Mouse (Mus musculus): ENCODE data around the gene Ndufs7. TPM values are rescaled to one million over a fixed set of nuclear protein-coding genes. Genes with fewer than 3 reads are reported as not detected.

The Ndufs7 gene
- total RNA-seq, 1 experiment: 205 TPM

DNA sequence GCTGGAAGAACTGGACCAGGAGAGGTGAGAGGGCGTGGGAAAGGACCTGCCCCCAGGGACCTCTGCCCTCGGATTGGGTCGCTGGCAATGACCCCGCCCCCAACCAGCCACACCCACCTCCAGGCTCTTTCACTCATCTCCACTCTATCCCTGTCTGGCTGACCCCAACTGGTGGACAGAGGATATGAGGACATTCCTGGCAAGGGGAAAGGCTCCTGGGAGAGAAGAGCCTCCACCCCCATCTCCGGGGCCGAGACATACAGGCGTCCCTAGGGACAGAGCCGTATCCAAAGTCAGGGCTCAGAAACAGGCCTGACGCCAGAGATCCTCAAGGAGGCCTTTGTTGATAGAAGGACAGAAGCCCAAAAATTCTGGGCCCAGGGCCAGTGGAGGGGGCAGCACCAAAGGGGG lies 53.6 kb downstream of the Ndufs7 start:
- TF ChIP-seq MAFK (IDR thresholded peaks at IDR 0.05; ENCODE audit: insufficient read depth, low read depth, low read length): no peak
- TF ChIP-seq CHD2 (IDR thresholded peaks at IDR 0.05; ENCODE audit: low read depth, low read length): no peak
- TF ChIP-seq ZC3H11A (IDR thresholded peaks at IDR 0.05; ENCODE audit: borderline replicate concordance, low read depth, low read length): no peak
- no peak for TF ChIP-seq ZNF384 (IDR thresholded peaks at IDR 0.05; ENCODE audit: low read depth, low read length)
- no peak for TF ChIP-seq HCFC1 (IDR thresholded peaks at IDR 0.05; ENCODE audit: borderline replicate concordance, insufficient read depth, low read length)
- H3K4me3 ChIP-seq (ENCODE audit: insufficient read depth in 1 of 2, low read depth in 1 of 2, low read length in 2 of 2, poor library complexity in 1 of 2, severe bottlenecking in 1 of 2): no peak overlapping the region
- no peak overlapping the region for H3K9ac ChIP-seq (ENCODE audit: insufficient read depth, low read depth, low read length, poor library complexity, severe bottlenecking)
- H3K27ac ChIP-seq (ENCODE audit: insufficient read depth, low read depth, low read length, poor library complexity, severe bottlenecking): no peak overlapping the region
- in situ Hi-C loops (cut with MboI; ENCODE audit: low sequenced_read_pairs in 2 of 2, unreplicated experiment in 2 of 2): no loop called here
- no peaks in the 10 kb centered on the region for H3K9me3 ChIP-seq (ENCODE audit: control insufficient read depth, insufficient read depth, low read depth, low read length)
- no peak for DNase-seq (ENCODE audit: low read depth, low spot score)
- H3K36me3 ChIP-seq (ENCODE audit: control insufficient read depth, insufficient read depth, low read length, poor library complexity, severe bottlenecking): no peaks in the 10 kb centered on the region
- no peaks in the 10 kb centered on the region; a peak in 1 of 4 replicates for H3K4me1 ChIP-seq (ENCODE audit: control insufficient read depth in 2 of 2, insufficient read depth in 2 of 2, low read length in 2 of 2, poor library complexity in 1 of 2)

DNA sequence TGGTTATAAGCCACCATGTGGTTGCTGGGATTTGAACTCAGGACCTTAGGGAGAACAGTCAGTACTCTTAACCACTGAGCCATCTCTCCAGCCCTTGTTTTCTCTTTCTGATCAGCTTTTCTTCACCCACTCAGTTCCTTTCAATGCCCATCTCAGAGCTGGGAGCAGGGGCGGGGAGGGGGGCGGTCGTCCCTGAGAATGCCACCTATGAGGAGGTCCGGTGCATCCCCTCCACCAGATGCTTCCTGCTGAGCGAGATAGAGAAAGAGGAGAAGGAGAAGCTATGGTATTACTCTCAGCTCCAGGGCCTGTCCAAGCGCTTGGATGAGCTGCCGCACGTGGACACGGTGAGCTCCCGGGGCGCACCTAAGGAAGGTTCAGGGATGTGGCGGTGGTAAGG lies 55.5 kb downstream of the Ndufs7 start:
- TF ChIP-seq CHD2 (IDR thresholded peaks at IDR 0.05; ENCODE audit: low read depth, low read length): no peak
- no peak for TF ChIP-seq ZNF384 (IDR thresholded peaks at IDR 0.05; ENCODE audit: low read depth, low read length)
- no peak for TF ChIP-seq ZC3H11A (IDR thresholded peaks at IDR 0.05; ENCODE audit: borderline replicate concordance, low read depth, low read length)
- TF ChIP-seq MAFK (IDR thresholded peaks at IDR 0.05; ENCODE audit: insufficient read depth, low read depth, low read length): no peak
- TF ChIP-seq HCFC1 (IDR thresholded peaks at IDR 0.05; ENCODE audit: borderline replicate concordance, insufficient read depth, low read length): no peak
- no peak for DNase-seq (ENCODE audit: low read depth, low spot score)
- in situ Hi-C loops (cut with MboI; ENCODE audit: low sequenced_read_pairs in 2 of 2, unreplicated experiment in 2 of 2): no loop called here
- Histone ChIP-seq H3K9me3 (ENCODE audit: control insufficient read depth, insufficient read depth, low read depth, low read length) (no peaks in the 10 kb centered on the region), H3K4me3 (ENCODE audit: insufficient read depth in 1 of 2, low read depth in 1 of 2, low read length in 2 of 2, poor library complexity in 1 of 2, severe bottlenecking in 1 of 2) (peak overlapping the region; percentile 70 to 88), H3K36me3 (ENCODE audit: control insufficient read depth, insufficient read depth, low read length, poor library complexity, severe bottlenecking) (no peaks in the 10 kb centered on the region), H3K4me1 (ENCODE audit: control insufficient read depth in 2 of 2, insufficient read depth in 2 of 2, low read length in 2 of 2, poor library complexity in 1 of 2) (no peaks in the 10 kb centered on the region), H3K27ac (ENCODE audit: insufficient read depth, low read depth, low read length, poor library complexity, severe bottlenecking) (no peak overlapping the region), H3K9ac (ENCODE audit: insufficient read depth, low read depth, low read length, poor library complexity, severe bottlenecking) (peak overlapping the region; percentile 42; the same call in 1 of the 2 replicates)

DNA sequence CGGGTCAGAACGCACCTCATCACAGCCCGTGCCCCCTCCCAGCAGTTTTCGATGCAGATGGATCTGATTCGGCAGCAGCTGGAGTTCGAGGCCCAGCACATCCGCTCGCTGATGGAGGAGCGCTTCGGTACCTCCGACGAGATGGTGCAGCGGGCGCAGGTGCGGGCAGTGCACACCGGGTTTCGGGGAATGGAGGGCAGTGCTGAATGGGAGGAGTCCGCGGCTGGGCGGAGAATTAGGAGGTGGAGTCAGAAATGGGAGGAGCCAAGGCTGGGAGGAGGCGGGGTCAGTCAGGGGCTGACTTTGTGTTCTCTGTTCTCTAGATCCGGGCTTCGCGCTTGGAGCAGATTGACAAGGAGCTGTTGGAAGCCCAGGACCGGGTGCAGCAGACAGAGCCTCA lies 55.9 kb downstream of the Ndufs7 start:
- no peak overlapping the region for H3K27ac ChIP-seq (ENCODE audit: insufficient read depth, low read depth, low read length, poor library complexity, severe bottlenecking)
- no peaks in the 10 kb centered on the region for H3K4me1 ChIP-seq (ENCODE audit: control insufficient read depth in 2 of 2, insufficient read depth in 2 of 2, low read length in 2 of 2, poor library complexity in 1 of 2)
- no peak for TF ChIP-seq CHD2 (IDR thresholded peaks at IDR 0.05; ENCODE audit: low read depth, low read length)
- no peak for TF ChIP-seq MAFK (IDR thresholded peaks at IDR 0.05; ENCODE audit: insufficient read depth, low read depth, low read length)
- peak; percentile 37; the same call in 1 of the 2 replicates for TF ChIP-seq HCFC1 (IDR thresholded peaks at IDR 0.05; ENCODE audit: borderline replicate concordance, insufficient read depth, low read length)
- no peaks in the 10 kb centered on the region for H3K36me3 ChIP-seq (ENCODE audit: control insufficient read depth, insufficient read depth, low read length, poor library complexity, severe bottlenecking)
- H3K4me3 ChIP-seq (ENCODE audit: insufficient read depth in 1 of 2, low read depth in 1 of 2, low read length in 2 of 2, poor library complexity in 1 of 2, severe bottlenecking in 1 of 2): peak overlapping the region; percentile 70 to 88
- peak; percentile 87 for DNase-seq (ENCODE audit: low read depth, low spot score)
- peak overlapping the region; percentile 42 for H3K9ac ChIP-seq (ENCODE audit: insufficient read depth, low read depth, low read length, poor library complexity, severe bottlenecking)
- in situ Hi-C loops (cut with MboI; ENCODE audit: low sequenced_read_pairs in 2 of 2, unreplicated experiment in 2 of 2): no loop called here
- H3K9me3 ChIP-seq (ENCODE audit: control insufficient read depth, insufficient read depth, low read depth, low read length): no peaks in the 10 kb centered on the region

Other genes with a start within 250 kb of the Ndufs7 start
- gene Arhgap45, start 232.5 kb upstream of the Ndufs7 start, total RNA-seq (2012; rRNA removed): 17.0 and 20.9 TPM in 2 replicates
- gene Polr2e, start 209.3 kb upstream of the Ndufs7 start, total RNA-seq (2012; rRNA removed): 266 and 293 TPM in 2 replicates
- gene Gpx4, start 202.0 kb upstream of the Ndufs7 start, total RNA-seq (2012; rRNA removed): 1,456 and 1,919 TPM in 2 replicates
- 36.6 and 49.3 TPM in 2 replicates for gene Sbno2, start 143.6 kb upstream of the Ndufs7 start, total RNA-seq (2012; rRNA removed)
- 124 and 141 TPM in 2 replicates for gene Stk11, start 133.3 kb upstream of the Ndufs7 start, total RNA-seq (2012; rRNA removed)
- 217 and 226 TPM in 2 replicates for gene Atp5d, start 110.5 kb upstream of the Ndufs7 start, total RNA-seq (2012; rRNA removed)
- gene Cbarp, start 108.3 kb upstream of the Ndufs7 start, total RNA-seq (2012; rRNA removed): 20.9 and 41.0 TPM in 2 replicates
- gene Midn, start 100.8 kb upstream of the Ndufs7 start, total RNA-seq (2012; rRNA removed): 38.3 and 42.6 TPM in 2 replicates
- gene Cirbp, start 83.1 kb upstream of the Ndufs7 start, total RNA-seq (2012; rRNA removed): 69.6 and 105 TPM in 2 replicates
- 25.4 and 31.2 TPM in 2 replicates for gene 1600002K03Rik, start 76.2 kb upstream of the Ndufs7 start, total RNA-seq (2012; rRNA removed)
- gene Efna2, start 69.6 kb upstream of the Ndufs7 start, total RNA-seq (2012; rRNA removed): 2.7 and 3.4 TPM in 2 replicates
- gene Mum1, start 22.7 kb upstream of the Ndufs7 start, total RNA-seq (2012; rRNA removed): 80.8 and 115 TPM in 2 replicates
- gene Gamt, start 11.9 kb downstream of the Ndufs7 start, total RNA-seq (2012; rRNA removed): 2.9 and 3.0 TPM in 2 replicates
- 121 and 154 TPM in 2 replicates for gene Dazap1, start 12.4 kb downstream of the Ndufs7 start, total RNA-seq (2012; rRNA removed)
- gene Rps15, start 43.3 kb downstream of the Ndufs7 start, total RNA-seq (2012; rRNA removed): 2,505 and 2,820 TPM in 2 replicates
- 4.4 and 4.6 TPM in 2 replicates for gene Apc2, start 46.9 kb downstream of the Ndufs7 start, total RNA-seq (2012; rRNA removed)
- 29.6 and 33.4 TPM in 2 replicates for gene 2310011J03Rik, start 71.4 kb downstream of the Ndufs7 start, total RNA-seq (2012; rRNA removed)
- 1.4 and 3.3 TPM in 2 replicates for gene Pcsk4, start 80.4 kb downstream of the Ndufs7 start, total RNA-seq (2012; rRNA removed)
- gene Reep6, start 80.8 kb downstream of the Ndufs7 start, total RNA-seq (2012; rRNA removed): 13.3 and 21.8 TPM in 2 replicates
- 2.1 and 2.4 TPM in 2 replicates for gene Adamtsl5, start 99.3 kb downstream of the Ndufs7 start, total RNA-seq (2012; rRNA removed)
- gene Plk5, start 107.3 kb downstream of the Ndufs7 start, total RNA-seq (2012; rRNA removed): 6.0 and 17.4 TPM in 2 replicates
- gene Mex3d, start 138.5 kb downstream of the Ndufs7 start, total RNA-seq (2012; rRNA removed): 27.1 and 28.9 TPM in 2 replicates
- 131 and 134 TPM in 2 replicates for gene Mbd3, start 150.4 kb downstream of the Ndufs7 start, total RNA-seq (2012; rRNA removed)
- 995 and 1,362 TPM in 2 replicates for gene Uqcr11, start 157.7 kb downstream of the Ndufs7 start, total RNA-seq (2012; rRNA removed)
- gene Tcf3, start 184.5 kb downstream of the Ndufs7 start, total RNA-seq (2012; rRNA removed): 90.9 and 108 TPM in 2 replicates
- not detected in 2 replicates for gene Onecut3, start 245.7 kb downstream of the Ndufs7 start, total RNA-seq (2012; rRNA removed)